Mouse (Mus musculus) forebrain, embryonic 10.5 days (tissue): ENCODE results near the gene Ebna1bp2. TPM values are rescaled to one million over a fixed set of nuclear protein-coding genes. Genes with fewer than 3 reads are reported as not detected.

Source experiments
- DNase-seq: peaks from one replicate; pipeline ENCODE4 v3.0.0-alpha.2; 2017; ENCODE audit warnings: low spot score; ENCODE audit errors: extremely low spot score
- H3K27ac ChIP-seq: fragments of 300-500 bp; sonication (generic); 2 replicates; pipeline ENCODE4 v1.5.1; 2016; ENCODE audit warnings: mild to moderate bottlenecking
- H3K27me3 ChIP-seq: fragments of 300-500 bp; sonication (generic); 2 replicates; pipeline ENCODE4 v1.6.1; 2016; ENCODE audit warnings: mild to moderate bottlenecking; ENCODE audit not compliant: poor library complexity, severe bottlenecking
- H3K36me3 ChIP-seq: fragments of 300-500 bp; sonication (generic); replicated peaks from 2 replicates; pipeline ENCODE4 v1.6.1; 2016; ENCODE audit warnings: mild to moderate bottlenecking, moderate library complexity
- H3K4me1 ChIP-seq: fragments of 300-500 bp; sonication (generic); 2 replicates; pipeline ENCODE4 v1.6.1; 2016
- H3K4me3 ChIP-seq: fragments of 300-500 bp; sonication (generic); 2 replicates; pipeline ENCODE4 v1.5.1; 2016; ENCODE audit warnings: mild to moderate bottlenecking, moderate library complexity
- H3K9me3 ChIP-seq: fragments of 300-500 bp; sonication (generic); 2 replicates; pipeline ENCODE4 v1.6.1; 2016; ENCODE audit warnings: mild to moderate bottlenecking, moderate library complexity
- WGBS: fragments of 180-500 bp; shearing (Covaris S2); methylation state at CpG from one replicate; pipeline ENCODE4 v1.1.7; 2016; 5-methylcytosine and 5-hydroxymethylcytosine counted together
- polyA plus RNA-seq: library from polyadenylated mRNA; unstranded; fragments of >200 nt; fragmentation: Nextera tagmentation; extraction: Ambion mirVana; gene quantifications from 2 replicates; pipeline ENCODE4 v1.2.1, GENCODE M21; 2016

Ebna1bp2 gene
- 210 and 221 TPM in 2 replicates for polyA plus RNA-seq

DNA sequence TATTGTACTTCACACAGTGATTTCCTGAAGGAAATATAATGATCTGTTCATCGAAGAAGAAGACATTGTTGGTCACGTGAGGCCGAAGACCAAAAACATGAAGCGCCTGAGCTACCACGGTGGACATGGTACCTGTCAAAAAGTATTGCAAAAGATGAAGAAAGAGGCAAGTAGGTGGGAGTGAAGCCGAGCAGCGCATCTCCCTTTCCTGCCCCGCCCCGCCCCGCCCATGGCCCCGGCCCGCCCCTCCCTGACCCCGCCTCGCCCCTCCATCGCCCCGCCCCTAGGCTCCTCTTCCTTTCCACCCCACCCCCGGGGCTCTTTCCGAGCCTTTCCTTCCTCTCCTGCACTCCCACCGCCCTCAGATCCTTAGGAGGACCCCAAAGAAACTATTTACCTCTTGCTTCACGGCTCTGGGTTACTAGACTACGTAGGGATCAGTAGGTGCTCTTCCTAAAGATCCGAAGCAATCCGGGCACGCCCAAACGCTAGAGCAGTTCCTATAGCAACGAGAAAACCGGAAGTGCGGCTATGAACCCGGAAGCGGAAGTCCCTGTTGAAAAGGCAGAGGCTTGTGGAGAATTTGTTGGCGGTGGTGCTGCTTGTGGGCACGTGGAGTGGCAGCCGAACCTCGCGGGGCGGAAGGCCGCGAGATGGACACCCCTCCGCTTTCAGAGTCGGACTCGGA lies at the start of gene Ebna1bp2, which contains the start of gene Cfap57:
Gene Ebna1bp2, plus strand, starts transcription at position 521 of the 688 bp plus-strand sequence.
Gene Cfap57, minus strand, starts transcription at position 499 of the 688 bp plus-strand sequence.
- Histone ChIP-seq H3K4me1 (peaks cover 12% of the 10 kb centered on the region), H3K4me3 (peak within 1 kb of the TSS; percentile 88), H3K36me3 (peaks cover 30% of the 10 kb centered on the region), H3K9me3 (peaks cover 15% of the 10 kb centered on the region; the same call in 1 of the 2 replicates), H3K27ac (peak within 1 kb of the TSS; percentile 85), H3K27me3 (no peaks in the 10 kb centered on the region)
- WGBS, result 2% methylated on average over 33 of the region's 41 CpGs
- peak; percentile 94 for DNase-seq

- DNase-seq, result no peak
- Histone ChIP-seq H3K27me3 (peaks cover 10% of the 10 kb centered on the region), H3K36me3 (no peaks in the 10 kb centered on the region), H3K9me3 (no peaks in the 10 kb centered on the region), H3K4me3 (no peak overlapping the region), H3K27ac (no peak overlapping the region), H3K4me1 (no peaks in the 10 kb centered on the region)
- WGBS, result 86% methylated on average over 14 of the region's 15 CpGs
These were observed 49.2 kb upstream of the Ebna1bp2 start for GRCm38 (mm10) chr4:118571441-118571840.

- H3K27ac ChIP-seq, result no peak overlapping the region
- H3K27me3 ChIP-seq, result peaks cover 12% of the 10 kb centered on the region; the same call in 1 of the 2 replicates
- WGBS, result 8% methylated on average over 6 of the region's 6 CpGs
These were observed 44.5 kb upstream of the Ebna1bp2 start for GRCm38 (mm10) chr4:118576097-118576496.

GRCm38 (mm10) chr4:118579313-118579712 lies 41.3 kb upstream of the Ebna1bp2 start:
- Histone ChIP-seq H3K36me3 (no peaks in the 10 kb centered on the region), H3K4me1 (peaks cover 9% of the 10 kb centered on the region), H3K27ac (no peak overlapping the region), H3K9me3 (peaks cover under 1% of the 10 kb centered on the region; the same call in 1 of the 2 replicates), H3K27me3 (peaks cover 12% of the 10 kb centered on the region; the same call in 1 of the 2 replicates), H3K4me3 (no peak overlapping the region)
- DNase-seq, result no peak
- 46% methylated on average over 13 of the region's 13 CpGs for WGBS

More at GRCm38 (mm10) chr4:118576097-118576496, 44.5 kb upstream of the Ebna1bp2 start:
- Histone ChIP-seq H3K9me3 (no peaks in the 10 kb centered on the region), H3K4me3 (no peak overlapping the region), H3K36me3 (no peaks in the 10 kb centered on the region), H3K4me1 (no peaks in the 10 kb centered on the region)
- peak; percentile 89 for DNase-seq

DNA sequence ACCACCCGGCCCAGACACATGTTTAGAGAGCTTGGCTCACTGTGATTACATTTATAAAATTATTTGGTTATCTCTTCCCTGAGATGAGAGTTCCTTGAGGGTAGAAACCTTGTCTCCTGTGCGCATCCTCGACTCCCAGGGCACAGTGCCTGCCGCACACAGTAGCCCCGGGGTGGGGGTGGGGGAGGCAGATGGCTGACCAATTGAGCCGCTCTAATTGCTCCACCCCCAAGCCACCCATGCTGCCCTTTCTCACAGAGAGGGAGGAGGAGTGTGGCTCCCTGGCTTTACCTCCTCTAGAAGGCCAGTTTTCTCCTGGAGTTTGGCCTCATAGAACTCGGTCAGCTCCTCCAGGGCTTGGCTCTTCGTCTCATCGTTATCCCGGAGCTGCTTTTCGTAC lies 39.1 kb upstream of the Ebna1bp2 start:
- Histone ChIP-seq H3K9me3 (peaks cover 8% of the 10 kb centered on the region; the same call in 1 of the 2 replicates), H3K36me3 (no peaks in the 10 kb centered on the region), H3K27me3 (peaks cover 11% of the 10 kb centered on the region; the same call in 1 of the 2 replicates), H3K4me3 (no peak overlapping the region), H3K27ac (peak overlapping the region; percentile 40; the same call in 1 of the 2 replicates), H3K4me1 (peaks cover 9% of the 10 kb centered on the region)
- WGBS, result 34% methylated on average over 11 of the region's 11 CpGs
- no peak for DNase-seq

- no peak for DNase-seq
- 92% methylated on average over 8 of the region's 8 CpGs for WGBS
- H3K27me3 ChIP-seq, result 0 out of 2 replicates have a peak, but pooled peaks cover 3% of the 10 kb centered on the region
- H3K4me3 ChIP-seq, result no peak overlapping the region
- no peaks in the 10 kb centered on the region for H3K36me3 ChIP-seq
- no peak overlapping the region for H3K27ac ChIP-seq
- peaks cover 13% of the 10 kb centered on the region for H3K4me1 ChIP-seq
- peaks cover 8% of the 10 kb centered on the region; the same call in 1 of the 2 replicates for H3K9me3 ChIP-seq
These were observed 38.0 kb upstream of the Ebna1bp2 start for GRCm38 (mm10) chr4:118582629-118583028.

GRCm38 (mm10) chr4:118589053-118589732 lies 31.4 kb upstream of the Ebna1bp2 start:
- H3K9me3 ChIP-seq, result peaks cover 8% of the 10 kb centered on the region; the same call in 1 of the 2 replicates
- no peak for DNase-seq
- no peaks in the 10 kb centered on the region for H3K36me3 ChIP-seq
- peak overlapping the region; percentile 44; the same call in 1 of the 2 replicates for H3K27ac ChIP-seq
- peaks cover 4% of the 10 kb centered on the region; the same call in 1 of the 2 replicates for H3K27me3 ChIP-seq
- H3K4me1 ChIP-seq, result peaks cover 16% of the 10 kb centered on the region
- 59% methylated on average over 12 of the region's 12 CpGs for WGBS
- peak overlapping the region; percentile 20; the same call in 1 of the 2 replicates for H3K4me3 ChIP-seq

DNA sequence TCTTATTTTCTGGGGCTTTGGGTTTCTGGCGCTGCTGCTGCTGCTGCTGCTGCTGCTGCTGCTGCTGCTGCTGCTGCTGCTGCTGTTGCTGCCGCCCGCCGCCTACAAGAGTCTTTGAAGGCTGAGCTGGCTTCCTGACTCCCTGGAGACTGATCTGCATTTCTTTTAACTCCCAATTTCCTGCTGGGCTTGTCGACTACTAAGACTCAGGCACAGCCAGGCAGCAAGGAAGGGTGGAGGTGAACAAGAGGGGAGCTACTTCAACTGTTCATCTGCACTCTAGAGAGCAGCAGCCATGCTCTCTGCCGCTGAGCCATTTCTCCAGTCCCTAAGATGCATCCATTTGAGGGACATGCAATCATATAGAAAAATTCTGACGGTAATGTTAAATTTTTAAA lies 30.9 kb upstream of the Ebna1bp2 start:
- DNase-seq, result no peak
- Histone ChIP-seq H3K9me3 (0 out of 2 replicates have a peak, but pooled peaks cover 3% of the 10 kb centered on the region), H3K27ac (peak overlapping the region; percentile 44; the same call in 1 of the 2 replicates), H3K36me3 (no peaks in the 10 kb centered on the region), H3K27me3 (peaks cover 4% of the 10 kb centered on the region; the same call in 1 of the 2 replicates), H3K4me3 (peak overlapping the region; percentile 20; the same call in 1 of the 2 replicates), H3K4me1 (peaks cover 16% of the 10 kb centered on the region)
- WGBS, result 7% methylated on average over 7 of the region's 7 CpGs

GRCm38 (mm10) chr4:118604065-118604464 lies 16.5 kb upstream of the Ebna1bp2 start:
- Histone ChIP-seq H3K27ac (no peak overlapping the region), H3K4me3 (no peak overlapping the region), H3K27me3 (no peaks in the 10 kb centered on the region), H3K4me1 (peaks cover 4% of the 10 kb centered on the region; the same call in 1 of the 2 replicates), H3K36me3 (no peaks in the 10 kb centered on the region), H3K9me3 (no peaks in the 10 kb centered on the region)
- WGBS, result 76% methylated on average over 4 of the region's 4 CpGs
- DNase-seq, result no peak

GRCm38 (mm10) chr4:118609836-118610235 lies 10.8 kb upstream of the Ebna1bp2 start:
- Histone ChIP-seq H3K4me1 (peaks cover 8% of the 10 kb centered on the region), H3K4me3 (no peak overlapping the region), H3K9me3 (no peaks in the 10 kb centered on the region), H3K27me3 (peaks cover 7% of the 10 kb centered on the region; the same call in 1 of the 2 replicates), H3K27ac (no peak overlapping the region), H3K36me3 (no peaks in the 10 kb centered on the region)
- no peak for DNase-seq
- WGBS, result 81% methylated on average over 3 of the region's 3 CpGs

GRCm38 (mm10) chr4:118612619-118613018 lies 8.0 kb upstream of the Ebna1bp2 start:
- H3K9me3 ChIP-seq, result peaks cover 10% of the 10 kb centered on the region; the same call in 1 of the 2 replicates

GRCm38 (mm10) chr4:118615412-118615811 lies 5.2 kb upstream of the Ebna1bp2 start:
- Histone ChIP-seq H3K9me3 (peaks cover 15% of the 10 kb centered on the region; the same call in 1 of the 2 replicates), H3K27me3 (no peaks in the 10 kb centered on the region; the same call in 1 of the 2 replicates), H3K4me3 (no peak overlapping the region), H3K36me3 (no peaks in the 10 kb centered on the region), H3K27ac (no peak overlapping the region), H3K4me1 (peaks cover 2% of the 10 kb centered on the region)
- no peak for DNase-seq
- 93% methylated on average over 11 of the region's 11 CpGs for WGBS

More at GRCm38 (mm10) chr4:118612619-118613018, 8.0 kb upstream of the Ebna1bp2 start:
- Histone ChIP-seq H3K27ac (no peak overlapping the region), H3K27me3 (peaks cover 7% of the 10 kb centered on the region; the same call in 1 of the 2 replicates), H3K36me3 (no peaks in the 10 kb centered on the region), H3K4me1 (peaks cover 8% of the 10 kb centered on the region), H3K4me3 (no peak overlapping the region)
- 24% methylated on average over 11 of the region's 11 CpGs for WGBS
- peak; percentile 44 for DNase-seq
